Mouse (Mus musculus): ENCODE measurements around the gene Gm28845. TPM values are rescaled to one million over a fixed set of nuclear protein-coding genes. Genes with fewer than 3 reads are reported as not detected.

Gm28845 gene
- polyA plus RNA-seq, 1 experiment from 2014 or later, result not detected

Other genes starting within 250 kb of the Gm28845 start
- 9.8 and 13.7 TPM in 2 replicates for gene Plekhm3, start 162.7 kb downstream of the Gm28845 start, polyA plus RNA-seq (2015; fragmentation: Nextera tagmentation; extraction: Ambion mirVana)
- gene Akr1cl, start 86.8 kb downstream of the Gm28845 start, polyA plus RNA-seq (2015; fragmentation: Nextera tagmentation; extraction: Ambion mirVana), result 0.21 TPM in 1 of 2 replicates, not detected in the other
- not detected in 2 replicates for gene Cryge, start 68.4 kb downstream of the Gm28845 start, polyA plus RNA-seq (2015; fragmentation: Nextera tagmentation; extraction: Ambion mirVana)
- gene Crygd, start 56.1 kb downstream of the Gm28845 start, polyA plus RNA-seq (2015; fragmentation: Nextera tagmentation; extraction: Ambion mirVana), result not detected in 2 replicates
- gene Crygc, start 45.9 kb downstream of the Gm28845 start, polyA plus RNA-seq (2015; fragmentation: Nextera tagmentation; extraction: Ambion mirVana), result not detected in 2 replicates
- gene Crygb, start 37.3 kb downstream of the Gm28845 start, polyA plus RNA-seq (2015; fragmentation: Nextera tagmentation; extraction: Ambion mirVana), result 0.77 TPM in 1 of 2 replicates, not detected in the other
- not detected in 2 replicates for gene Cryga, start 16.2 kb downstream of the Gm28845 start, polyA plus RNA-seq (2015; fragmentation: Nextera tagmentation; extraction: Ambion mirVana)
- gene D630023F18Rik, start 3.7 kb upstream of the Gm28845 start, polyA plus RNA-seq (2015; fragmentation: Nextera tagmentation; extraction: Ambion mirVana), result 0.34 and 0.38 TPM in 2 replicates
- 473 and 478 TPM in 2 replicates for gene Idh1, start 66.9 kb upstream of the Gm28845 start, polyA plus RNA-seq (2015; fragmentation: Nextera tagmentation; extraction: Ambion mirVana)
- 10.6 and 11.4 TPM in 2 replicates for gene Pikfyve, start 67.1 kb upstream of the Gm28845 start, polyA plus RNA-seq (2015; fragmentation: Nextera tagmentation; extraction: Ambion mirVana)
- 2.5 and 3.4 TPM in 2 replicates for gene Pth2r, start 162.5 kb upstream of the Gm28845 start, polyA plus RNA-seq (2015; fragmentation: Nextera tagmentation; extraction: Ambion mirVana)